Mouse (Mus musculus) myocyte (in vitro differentiated cells): Measurements from ENCODE around the gene Arhgef19.

Experiments used
- CEBPB ChIP-seq: IDR thresholded peaks from 2 replicates; pipeline ENCODE4 v1.6.1; 2011; ENCODE audit warnings: mild to moderate bottlenecking, moderate library complexity; ENCODE audit not compliant: poor library complexity, insufficient read depth, severe bottlenecking
- E2F4 ChIP-seq: IDR thresholded peaks from one replicate; pipeline ENCODE4 v1.6.1; 2011; ENCODE audit warnings: mild to moderate bottlenecking, control low read depth, moderate library complexity; ENCODE audit not compliant: insufficient read depth
- MAX ChIP-seq: IDR thresholded peaks from one replicate; pipeline ENCODE4 v1.6.1; 2011; ENCODE audit warnings: low read depth, mild to moderate bottlenecking, control low read depth
- MYOD1 ChIP-seq, 3 experiments: IDR thresholded peaks; one replicate each; pipeline ENCODE4 v1.6.1; 2011; ENCODE audit warnings: control low read depth in 2 of 3, low read depth in 2 of 3, mild to moderate bottlenecking in 2 of 3, moderate library complexity in 1 of 3; ENCODE audit not compliant: insufficient read length in 2 of 3, control insufficient read depth in 1 of 3
- MYOG ChIP-seq, 3 experiments: IDR thresholded peaks; one replicate each; pipeline ENCODE4 v1.6.1; 2011; ENCODE audit warnings: control low read depth in 2 of 3, low read depth in 2 of 3, mild to moderate bottlenecking in 2 of 3; ENCODE audit not compliant: insufficient read length in 2 of 3, control insufficient read depth in 1 of 3, insufficient read depth in 1 of 3
- POLR2A ChIP-seq: IDR thresholded peaks from one replicate; pipeline ENCODE4 v1.6.1; 2011; ENCODE audit warnings: low read depth, mild to moderate bottlenecking, control low read depth, moderate library complexity; ENCODE audit not compliant: insufficient read length
- POLR2AphosphoS2 ChIP-seq: IDR thresholded peaks from one replicate; pipeline ENCODE4 v1.6.1; 2011; ENCODE audit warnings: low read depth, control low read depth; ENCODE audit not compliant: insufficient read length
- TCF12 ChIP-seq: IDR thresholded peaks from one replicate; pipeline ENCODE4 v1.6.1; 2011; ENCODE audit warnings: mild to moderate bottlenecking, control low read depth; ENCODE audit not compliant: poor library complexity, insufficient read depth, severe bottlenecking
- TCF3 ChIP-seq: IDR thresholded peaks from one replicate; pipeline ENCODE4 v1.6.1; 2011; ENCODE audit warnings: low read depth, control low read depth; ENCODE audit not compliant: insufficient read length

DNA sequence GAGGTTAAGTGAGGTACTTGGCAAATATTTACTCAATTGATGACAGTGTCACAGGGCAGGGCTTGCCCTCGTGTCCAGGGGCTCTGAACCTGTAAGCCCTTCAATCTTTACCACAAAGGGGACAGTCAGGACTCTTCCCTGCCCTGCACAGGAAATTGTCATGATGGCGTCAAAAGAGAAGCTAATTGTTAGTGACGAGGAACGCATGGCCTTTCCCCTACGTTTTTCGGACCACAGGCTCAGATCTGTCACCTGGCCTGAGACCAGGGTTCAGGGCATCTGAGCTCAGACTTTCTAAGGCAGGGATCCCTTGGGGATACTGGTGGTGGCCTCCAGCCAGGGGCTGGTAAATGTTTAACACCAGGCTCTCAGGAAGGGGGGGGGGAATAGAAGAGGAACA is 41.9 kb downstream of the Arhgef19 start:
- TF ChIP-seq POLR2A (no peak), E2F4 (no peak), MAX (no peak), CEBPB (no peak), MYOD1 (IDR thresholded peaks at IDR 0.05; ENCODE audit: control insufficient read depth in 1 of 3, insufficient read length in 2 of 3, low read depth in 2 of 3) (no peak), MYOG (IDR thresholded peaks at IDR 0.05; ENCODE audit: control insufficient read depth in 1 of 3, insufficient read depth in 1 of 3, insufficient read length in 2 of 3, low read depth in 2 of 3) (no peak), TCF12 (no peak), POLR2AphosphoS2 (no peak), TCF3 (no peak)
